Mouse (Mus musculus): ENCODE results near the gene Hcfc1r1.

Gene Hcfc1r1

DNA sequence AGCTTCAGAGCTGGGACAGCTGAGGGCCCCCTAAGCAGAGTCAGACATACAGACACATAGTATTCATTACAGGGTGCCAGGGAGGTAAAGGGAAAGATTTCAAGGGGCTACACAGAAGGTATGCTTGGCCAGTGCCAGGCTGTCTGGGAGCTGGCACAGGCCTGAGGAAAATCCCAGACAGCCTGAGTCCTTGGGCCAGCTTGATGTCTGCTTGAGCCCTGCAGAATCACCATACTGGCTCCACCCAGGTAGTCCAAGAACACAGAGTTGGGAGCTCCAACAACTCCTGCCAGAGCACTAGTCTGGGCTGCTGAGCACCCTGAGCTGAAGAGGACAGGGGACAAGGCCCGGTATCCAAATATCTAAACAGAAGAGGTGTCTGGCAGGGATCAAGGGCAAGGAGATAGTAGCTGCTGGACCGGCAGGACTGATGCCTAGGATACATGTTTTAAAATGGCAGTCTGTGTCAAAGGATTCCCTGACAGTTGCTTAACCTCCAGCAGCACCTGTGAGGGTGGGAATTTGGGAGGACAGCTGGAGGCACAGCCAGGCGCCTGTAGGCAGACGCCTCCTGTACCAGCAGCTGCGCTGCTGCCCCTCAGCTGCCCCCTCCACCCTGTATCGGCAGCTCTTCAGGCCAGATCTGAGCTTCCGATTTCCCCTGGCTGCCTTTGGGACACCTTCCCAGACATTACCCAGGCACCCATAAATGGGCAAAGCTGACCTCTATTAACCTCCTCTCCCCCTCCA lies 49.2 kb downstream of the Hcfc1r1 start, which contains the start of gene 1520401A03Rik:
1520401A03Rik (minus strand) TSS at position 408 of the 750 bp plus-strand sequence.
- DNase-seq: no peak
